Mouse (Mus musculus) bone marrow macrophage, adult 2 months (primary cell): ENCODE results near the gene Ltbp1.

Experiments used
- CTCF ChIP-seq: IDR thresholded peaks from 2 replicates; pipeline ENCODE4 v1.5.1; 2012; ENCODE audit warnings: low read depth, mild to moderate bottlenecking, low read length, moderate library complexity
- POLR2A ChIP-seq: IDR thresholded peaks from 2 replicates; pipeline ENCODE4 v1.6.1; 2012; ENCODE audit warnings: mild to moderate bottlenecking, low read depth, low read length, borderline replicate concordance

DNA sequence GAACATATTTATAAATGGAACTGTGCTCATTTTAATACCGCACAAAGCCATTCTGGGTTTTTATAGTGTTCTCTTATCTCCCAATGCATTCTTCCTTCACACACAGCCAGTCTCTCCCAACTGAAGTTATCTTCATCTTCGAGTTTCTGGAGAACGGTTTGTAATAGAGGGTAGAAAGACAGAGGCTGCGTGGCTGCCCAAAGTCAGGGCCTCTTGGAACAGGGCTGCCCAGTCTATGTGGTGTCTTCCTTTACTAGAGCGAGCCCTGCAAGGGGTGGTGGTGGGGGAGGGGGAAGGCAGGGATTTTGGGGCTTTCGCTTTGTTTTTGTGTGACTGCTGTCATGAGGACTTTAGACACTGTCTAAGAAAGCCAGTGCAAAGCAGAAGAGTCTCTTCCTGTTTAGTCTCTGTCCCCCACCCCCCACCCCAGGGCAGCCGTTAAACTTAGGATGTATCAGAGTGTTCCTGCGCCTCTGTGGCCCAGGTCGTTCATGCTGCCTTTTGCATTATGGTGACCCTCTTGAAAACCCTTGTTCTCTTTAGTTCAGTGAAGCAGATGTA lies 37.1 kb upstream of the Ltbp1 start:
- TF ChIP-seq CTCF (no peak), POLR2A (no peak)
